In genomic region chr16:37802686-37803295, GRCm38 (mm10) we compare ENCODE assay signal across 12 mouse cellular contexts. TPM values are rescaled to one million over a fixed set of nuclear protein-coding genes. Genes with fewer than 3 reads are reported as not detected.
DNase-seq lines count a peak whose midpoint lies in the region; ATAC-seq and TF ChIP-seq lines count a peak whose summit lies in the region.
"Had no signal": no experiment of that assay in that cellular context is flagged by ENCODE, and none has a peak within 500 bp of the region (broad histone marks: within the 10 kb centered on the region; RNA-seq: fewer than 3 reads in every experiment).

No protein-coding gene starts in this region.

- ATAC-seq in forebrain, embryonic 12.5 days (ENCODE audit: low FRiP score): 0 out of 2 replicates have a peak, but pooled peaks have one; percentile 55
- ATAC-seq in forebrain, embryonic 11.5 days (replicated peaks; ENCODE audit: low FRiP score): no peak
- ATAC-seq in forebrain, embryonic 15.5 days (replicated peaks): peak; percentile 54
- no peak for ATAC-seq in midbrain, embryonic 14.5 days (ENCODE audit: low FRiP score, low TSS enrichment)
- no peak for ATAC-seq in intestine, postnatal 0 days

- H3K4me3 ChIP-seq in forebrain, embryonic 12.5 days (replicated peaks): no peak overlapping the region
- H3K4me3 ChIP-seq in forebrain, embryonic 11.5 days (ENCODE audit: low read depth, low read length): no peak overlapping the region
- no peak overlapping the region for H3K4me3 ChIP-seq in forebrain, embryonic 15.5 days
- H3K4me3 ChIP-seq in midbrain, embryonic 14.5 days (replicated peaks; ENCODE audit: low read depth, low read length): no peak overlapping the region
- no peak overlapping the region for H3K4me3 ChIP-seq in intestine, postnatal 0 days (ENCODE audit: low read depth, low read length)
- H3K4me3 ChIP-seq: myocyte had no signal

- H3K36me3 ChIP-seq in forebrain, embryonic 12.5 days (replicated peaks): peaks cover 17% of the 10 kb centered on the region; the same call in 1 of the 2 replicates
- no peaks in the 10 kb centered on the region; the same call in 1 of the 2 replicates for H3K36me3 ChIP-seq in forebrain, embryonic 11.5 days (ENCODE audit: control insufficient read depth, insufficient read depth, low read length)
- no peaks in the 10 kb centered on the region for H3K36me3 ChIP-seq in forebrain, embryonic 15.5 days
- no peaks in the 10 kb centered on the region for H3K36me3 ChIP-seq in midbrain, embryonic 14.5 days (ENCODE audit: control insufficient read depth, insufficient read depth, low read length)
- H3K36me3 ChIP-seq in intestine, postnatal 0 days (ENCODE audit: control insufficient read depth, insufficient read depth): peaks cover 4% of the 10 kb centered on the region; the same call in 1 of the 2 replicates

- H3K27me3 ChIP-seq in forebrain, embryonic 12.5 days: no peaks in the 10 kb centered on the region; the same call in 1 of the 2 replicates
- H3K27me3 ChIP-seq in forebrain, embryonic 11.5 days (ENCODE audit: control insufficient read depth, insufficient read depth, low read length): no peaks in the 10 kb centered on the region
- H3K27me3 ChIP-seq in forebrain, embryonic 15.5 days: no peaks in the 10 kb centered on the region
- no peaks in the 10 kb centered on the region for H3K27me3 ChIP-seq in midbrain, embryonic 14.5 days (ENCODE audit: control insufficient read depth, insufficient read depth, low read length)
- H3K27me3 ChIP-seq in intestine, postnatal 0 days (replicated peaks; ENCODE audit: control insufficient read depth, insufficient read depth, low read length): no peaks in the 10 kb centered on the region

- no peaks in the 10 kb centered on the region; the same call in 1 of the 2 replicates for H3K9me3 ChIP-seq in forebrain, embryonic 12.5 days
- H3K9me3 ChIP-seq in forebrain, embryonic 11.5 days (ENCODE audit: control insufficient read depth, low read length): no peaks in the 10 kb centered on the region
- H3K9me3 ChIP-seq in forebrain, embryonic 15.5 days: no peaks in the 10 kb centered on the region
- no peaks in the 10 kb centered on the region for H3K9me3 ChIP-seq in midbrain, embryonic 14.5 days (ENCODE audit: control insufficient read depth, low read length)
- H3K9me3 ChIP-seq in intestine, postnatal 0 days (ENCODE audit: control insufficient read depth): no peaks in the 10 kb centered on the region

- TF ChIP-seq CTCF in intestine, postnatal 0 days (IDR thresholded peaks at IDR 0.05; ENCODE audit: low read depth): no peak

- H3K4me1 ChIP-seq in forebrain, embryonic 12.5 days: peaks cover 18% of the 10 kb centered on the region
- no peaks in the 10 kb centered on the region for H3K4me1 ChIP-seq in forebrain, embryonic 11.5 days (replicated peaks; ENCODE audit: control insufficient read depth, insufficient read depth, low read length)
- H3K4me1 ChIP-seq in forebrain, embryonic 15.5 days: 0 out of 2 replicates have a peak, but pooled peaks cover 2% of the 10 kb centered on the region
- H3K4me1 ChIP-seq in midbrain, embryonic 14.5 days (ENCODE audit: control insufficient read depth, insufficient read depth, low read length): peaks cover 6% of the 10 kb centered on the region
- no peaks in the 10 kb centered on the region for H3K4me1 ChIP-seq in intestine, postnatal 0 days (replicated peaks; ENCODE audit: control insufficient read depth, insufficient read depth, low read length)

- H3K4me2 ChIP-seq in forebrain, embryonic 12.5 days: no peak overlapping the region
- H3K4me2 ChIP-seq in forebrain, embryonic 11.5 days (ENCODE audit: low read depth, low read length, severe bottlenecking): no peak overlapping the region
- no peak overlapping the region for H3K4me2 ChIP-seq in forebrain, embryonic 15.5 days (replicated peaks)
- H3K4me2 ChIP-seq in midbrain, embryonic 14.5 days (ENCODE audit: low read length): no peak overlapping the region
- no peak overlapping the region for H3K4me2 ChIP-seq in intestine, postnatal 0 days (replicated peaks; ENCODE audit: low read depth)

- no peak overlapping the region for H3K9ac ChIP-seq in forebrain, embryonic 12.5 days
- no peak overlapping the region for H3K9ac ChIP-seq in forebrain, embryonic 11.5 days (ENCODE audit: low read length)
- H3K9ac ChIP-seq in forebrain, embryonic 15.5 days (replicated peaks): no peak overlapping the region
- H3K9ac ChIP-seq in midbrain, embryonic 14.5 days (replicated peaks; ENCODE audit: low read length): no peak overlapping the region
- no peak overlapping the region for H3K9ac ChIP-seq in intestine, postnatal 0 days (ENCODE audit: low read depth, low read length)

- H3K27ac ChIP-seq in forebrain, embryonic 12.5 days: 0 out of 2 replicates have a peak overlapping the region, but pooled peaks have one; percentile 2
- H3K27ac ChIP-seq in forebrain, embryonic 11.5 days (ENCODE audit: low read depth, low read length): no peak overlapping the region
- H3K27ac ChIP-seq in forebrain, embryonic 15.5 days (replicated peaks): no peak overlapping the region
- 0 out of 2 replicates have a peak overlapping the region, but pooled peaks have one; percentile 20 for H3K27ac ChIP-seq in midbrain, embryonic 14.5 days (replicated peaks; ENCODE audit: low read depth, low read length)
- no peak overlapping the region for H3K27ac ChIP-seq in intestine, postnatal 0 days (ENCODE audit: low read depth, low read length)

- no peak for DNase-seq in forebrain, embryonic 11.5 days (ENCODE audit: low spot score)
- peak; percentile 24 for DNase-seq in 416B (ENCODE audit: low read depth)
- DNase-seq in midbrain, embryonic 14.5 days: peak; percentile 77
- no peak for DNase-seq in ovary, postnatal 36 days (ENCODE audit: low spot score)
- DNase-seq in urinary bladder, adult 2 months (ENCODE audit: low spot score): no peak
- DNase-seq: heart, postnatal 36 days; kidney, postnatal 36 days; lung, adult 18-20 months had no signal

- 54% methylated on average over 4 of the region's 4 CpGs for WGBS in forebrain, embryonic 12.5 days
- 64% methylated on average over 4 of the region's 4 CpGs for WGBS in forebrain, embryonic 11.5 days
- 57% methylated on average over 4 of the region's 4 CpGs for WGBS in forebrain, embryonic 15.5 days
- 57% methylated on average over 4 of the region's 4 CpGs for WGBS in midbrain, embryonic 14.5 days
- 58% methylated on average over 4 of the region's 4 CpGs for WGBS in intestine, postnatal 0 days

RNA-seq across cellular contexts. Expression of gene Fstl1, which starts 26.1 kb away (rescaled TPM):
- 146 and 173 TPM in 2 replicates for polyA plus RNA-seq in forebrain, embryonic 12.5 days (2016; fragmentation: Nextera tagmentation; extraction: Ambion mirVana)
- 171 and 176 TPM in 2 replicates for polyA plus RNA-seq in forebrain, embryonic 11.5 days (2014; fragmentation: Nextera tagmentation; extraction: Ambion mirVana)
- polyA plus RNA-seq in forebrain, embryonic 15.5 days (2015; fragmentation: Nextera tagmentation; extraction: Ambion mirVana): 80.6 and 82.9 TPM in 2 replicates
- polyA plus RNA-seq in midbrain, embryonic 14.5 days (2014; fragmentation: Nextera tagmentation; extraction: Ambion mirVana): 52.6 and 105 TPM in 2 replicates
- polyA plus RNA-seq in intestine, postnatal 0 days (2015; fragmentation: Nextera tagmentation; extraction: Ambion mirVana): 125 and 139 TPM in 2 replicates
- 246 and 266 TPM in 2 replicates for polyA plus RNA-seq in urinary bladder, adult 2 months (2012; rRNA removed)

RNA-seq across cellular contexts. Expression of gene Gm36028, which starts 58.2 kb away (rescaled TPM):
- polyA plus RNA-seq in forebrain, embryonic 12.5 days (2016; fragmentation: Nextera tagmentation; extraction: Ambion mirVana): 0.17 and 0.29 TPM in 2 replicates
- 0.24 and 0.40 TPM in 2 replicates for polyA plus RNA-seq in forebrain, embryonic 11.5 days (2014; fragmentation: Nextera tagmentation; extraction: Ambion mirVana)
- 0.15 TPM in 1 of 2 replicates, not detected in the other for polyA plus RNA-seq in forebrain, embryonic 15.5 days (2015; fragmentation: Nextera tagmentation; extraction: Ambion mirVana)
- 0.20 TPM in 1 of 2 replicates, not detected in the other for polyA plus RNA-seq in midbrain, embryonic 14.5 days (2014; fragmentation: Nextera tagmentation; extraction: Ambion mirVana)
- polyA plus RNA-seq in intestine, postnatal 0 days (2015; fragmentation: Nextera tagmentation; extraction: Ambion mirVana): 6.2 and 6.6 TPM in 2 replicates
- polyA plus RNA-seq in urinary bladder, adult 2 months (2012; rRNA removed): 0.12 and 0.15 TPM in 2 replicates

Comparison
In these comparisons a context has a peak if more than half of its experiments do, and no peak if none do; other contexts are left out.
1. ATAC-seq: peak in forebrain, embryonic 12.5 days (single experiment) and forebrain, embryonic 15.5 days (single experiment); none in forebrain, embryonic 11.5 days (single experiment), midbrain, embryonic 14.5 days (single experiment) and intestine, postnatal 0 days (single experiment).
2. H3K27ac ChIP-seq: peak in forebrain, embryonic 12.5 days (single experiment) and midbrain, embryonic 14.5 days (single experiment); none in forebrain, embryonic 11.5 days (single experiment), forebrain, embryonic 15.5 days (single experiment) and intestine, postnatal 0 days (single experiment).
3. DNase-seq: peak in 416B (single experiment) and midbrain, embryonic 14.5 days (single experiment); none in forebrain, embryonic 11.5 days (single experiment), ovary, postnatal 36 days (single experiment) and urinary bladder, adult 2 months (single experiment).